Mouse (Mus musculus) urinary bladder, adult 2 months (tissue): ENCODE data around the gene Cc2d2b. TPM values are rescaled to one million over a fixed set of nuclear protein-coding genes. Genes with fewer than 3 reads are reported as not detected.

ENCODE experiments used
- DNase-seq: peaks from one replicate; pipeline ENCODE4 v3.0.0; 2022; ENCODE audit warnings: low spot score
- polyA plus RNA-seq: library from polyadenylated mRNA; depleted of rRNA; stranded (reverse); fragments of >200 nt; gene quantifications from 2 replicates; pipeline ENCODE4 v1.2.3, GENCODE M21; 2012; rRNA removed

The Cc2d2b gene
- polyA plus RNA-seq: 0.07 and 0.12 TPM in 2 replicates

GRCm38 (mm10) chr19:40748559-40748958, at the start of gene Cc2d2b:
Cc2d2b (plus strand) TSS chr19:40748753.
- DNase-seq: no peak

- DNase-seq: no peak
These were observed 48.7 kb upstream of the Cc2d2b start for GRCm38 (mm10) chr19:40699816-40700215.

- no peak for DNase-seq
These were observed 46.1 kb upstream of the Cc2d2b start for GRCm38 (mm10) chr19:40702406-40702805.

- no peak for DNase-seq
These were observed 35.5 kb upstream of the Cc2d2b start for GRCm38 (mm10) chr19:40712889-40713628.

- DNase-seq: no peak
These were observed 33.9 kb upstream of the Cc2d2b start for GRCm38 (mm10) chr19:40714700-40715099.

- no peak for DNase-seq
These were observed 31.6 kb upstream of the Cc2d2b start for GRCm38 (mm10) chr19:40716981-40717380.

GRCm38 (mm10) chr19:40719439-40720105, 29.0 kb upstream of the Cc2d2b start:
- DNase-seq: no peak

GRCm38 (mm10) chr19:40720381-40720780, 28.2 kb upstream of the Cc2d2b start:
- DNase-seq: no peak

GRCm38 (mm10) chr19:40722137-40723038, 26.2 kb upstream of the Cc2d2b start:
- DNase-seq: no peak

GRCm38 (mm10) chr19:40723516-40723915, 25.0 kb upstream of the Cc2d2b start:
- no peak for DNase-seq

- DNase-seq: no peak
These were observed 22.4 kb upstream of the Cc2d2b start for GRCm38 (mm10) chr19:40726148-40726547.

- no peak for DNase-seq
These were observed 21.9 kb upstream of the Cc2d2b start for GRCm38 (mm10) chr19:40726614-40727013.

- DNase-seq: no peak
These were observed 20.3 kb upstream of the Cc2d2b start for GRCm38 (mm10) chr19:40728213-40728612.

GRCm38 (mm10) chr19:40728732-40729420, 19.7 kb upstream of the Cc2d2b start:
- no peak for DNase-seq

- no peak for DNase-seq
These were observed 15.1 kb upstream of the Cc2d2b start for GRCm38 (mm10) chr19:40733409-40733808.

GRCm38 (mm10) chr19:40733849-40734248, 14.7 kb upstream of the Cc2d2b start:
- no peak for DNase-seq

- DNase-seq: no peak
These were observed 11.7 kb upstream of the Cc2d2b start for GRCm38 (mm10) chr19:40736680-40737512.

- DNase-seq: no peak
These were observed 10.9 kb upstream of the Cc2d2b start for GRCm38 (mm10) chr19:40737613-40738012.

- no peak for DNase-seq
These were observed 9.7 kb upstream of the Cc2d2b start for GRCm38 (mm10) chr19:40738683-40739324.

- no peak for DNase-seq
These were observed 1.9 kb upstream of the Cc2d2b start for GRCm38 (mm10) chr19:40746603-40747002.
